Mouse (Mus musculus) brain, embryonic 14.5 days (tissue): ENCODE results near the gene Smim14.

ENCODE experiments used
- CTCF ChIP-seq: fragments of 200-500 bp; IDR thresholded peaks from 2 replicates; pipeline ENCODE4 v1.5.1; 2012; ENCODE audit warnings: inconsistent platforms, mild to moderate bottlenecking, moderate library complexity, borderline replicate concordance; ENCODE audit not compliant: insufficient read depth, insufficient read length; ENCODE audit errors: extremely low read depth
- POLR2A ChIP-seq: fragments of 200-500 bp; IDR thresholded peaks from 2 replicates; pipeline ENCODE4 v1.6.1; 2012; ENCODE audit warnings: mild to moderate bottlenecking, inconsistent platforms, borderline replicate concordance; ENCODE audit not compliant: poor library complexity, insufficient read depth, insufficient read length, severe bottlenecking; ENCODE audit errors: extremely low read depth

DNA sequence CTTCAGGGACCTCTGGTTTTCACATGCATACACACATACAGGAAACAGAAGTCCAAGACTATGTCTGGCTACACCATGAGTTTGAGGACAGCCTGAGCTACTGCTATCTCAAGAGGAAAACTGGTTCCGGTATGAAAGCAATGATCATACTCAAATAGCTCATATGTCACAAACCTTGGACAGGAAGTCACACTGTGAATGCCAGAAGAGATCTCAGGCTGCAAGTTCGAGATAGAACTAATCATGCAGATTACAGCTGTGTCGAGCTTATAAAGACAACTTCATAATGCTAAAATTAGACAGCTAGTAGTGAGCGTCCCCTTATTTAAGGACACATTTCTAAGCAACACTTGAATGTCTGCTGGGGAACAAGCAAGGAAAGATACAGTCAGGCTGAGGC is 56.5 kb downstream of the Smim14 start:
- no peak for TF ChIP-seq POLR2A
- TF ChIP-seq CTCF = no peak
